Mouse (Mus musculus) megakaryocyte-erythroid progenitor cell, adult 5-6 weeks (primary cell): Measurements from ENCODE around the gene Myo1e. TPM values are rescaled to one million over a fixed set of nuclear protein-coding genes. Genes with fewer than 3 reads are reported as not detected.

Experiments used
- ATAC-seq: replicated peaks from 2 replicates; pipeline ENCODE4 v1.8.0; 2016; ENCODE audit warnings: mild to moderate bottlenecking, inconsistent platforms; ENCODE audit not compliant: severe bottlenecking, poor library complexity, low FRiP score, low TSS enrichment
- total RNA-seq, 2 experiments: library from RNA; stranded (forward) in 1 of 2; stranded (reverse) in 1 of 2; fragments of 200-1000, 215-1000 nt in 1 of 2; fragments of >200 nt in 1 of 2; fragmentation: Nextera tagmentation in 1 of 2; gene quantifications; 2 replicates each; pipeline ENCODE4 v1.2.3; 2014 to 2017

Myo1e gene
- total RNA-seq, 2 experiments from 2014 or later = 2.1 to 4.0 TPM

DNA sequence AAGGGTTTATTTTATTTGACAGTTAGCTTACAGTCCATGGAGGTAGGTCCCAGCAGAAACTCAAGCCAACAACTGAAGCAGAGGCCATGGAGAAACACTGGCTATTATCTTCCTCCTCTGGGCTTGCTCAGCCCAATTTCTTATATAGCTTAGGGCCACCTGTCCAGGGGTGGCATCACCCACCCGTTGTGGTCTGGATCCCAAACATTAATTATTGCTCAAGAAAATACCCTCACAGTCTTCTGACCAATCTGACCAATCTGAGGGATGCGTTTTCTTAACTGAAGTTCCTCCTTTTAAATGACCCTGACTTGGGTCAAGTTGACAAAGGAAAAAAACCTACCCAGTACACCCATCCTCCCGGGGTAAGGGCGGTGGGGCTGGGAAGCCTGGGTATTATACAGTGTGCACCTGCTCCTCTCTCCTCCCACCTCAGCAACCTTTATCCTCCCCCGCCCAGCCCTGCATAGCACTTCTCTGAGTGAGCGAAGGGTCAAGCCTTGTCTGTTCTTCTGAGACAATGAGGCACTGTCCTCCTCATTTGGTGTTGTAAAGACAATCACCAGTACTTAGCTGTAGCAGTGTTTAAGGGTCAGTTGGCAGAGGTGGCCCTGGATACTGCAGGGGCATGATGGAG, 12.3 kb downstream of the Myo1e start:
- ATAC-seq = no peak

GRCm38 (mm10) chr9:70220461-70221170, 13.5 kb downstream of the Myo1e start:
- no peak for ATAC-seq

GRCm38 (mm10) chr9:70223142-70223541, 16.0 kb downstream of the Myo1e start:
- no peak for ATAC-seq

- no peak for ATAC-seq
These were observed 16.9 kb downstream of the Myo1e start for GRCm38 (mm10) chr9:70224046-70224445.

- no peak for ATAC-seq
These were observed 19.2 kb downstream of the Myo1e start for GRCm38 (mm10) chr9:70226359-70226758.

DNA sequence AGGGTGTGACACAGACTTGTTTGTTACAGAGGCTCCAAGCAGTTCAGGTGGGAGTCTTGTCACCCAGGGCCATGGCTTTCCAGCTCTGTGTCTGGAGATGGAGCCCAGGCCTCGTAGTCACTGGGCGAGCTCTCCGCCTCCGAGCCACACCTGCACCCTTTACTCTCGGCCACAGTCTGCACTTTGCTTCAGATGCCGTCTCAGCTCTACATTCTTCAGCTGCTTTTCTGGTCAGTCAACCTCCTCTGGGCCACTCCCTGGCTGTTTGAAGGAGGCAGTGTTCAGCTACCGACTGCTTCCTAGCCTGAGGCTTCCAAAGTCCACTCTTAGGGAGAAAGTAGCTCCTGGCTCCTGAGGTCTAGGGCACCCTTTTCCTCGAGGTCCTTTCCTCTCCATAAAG, 22.7 kb downstream of the Myo1e start:
- ATAC-seq = no peak

DNA sequence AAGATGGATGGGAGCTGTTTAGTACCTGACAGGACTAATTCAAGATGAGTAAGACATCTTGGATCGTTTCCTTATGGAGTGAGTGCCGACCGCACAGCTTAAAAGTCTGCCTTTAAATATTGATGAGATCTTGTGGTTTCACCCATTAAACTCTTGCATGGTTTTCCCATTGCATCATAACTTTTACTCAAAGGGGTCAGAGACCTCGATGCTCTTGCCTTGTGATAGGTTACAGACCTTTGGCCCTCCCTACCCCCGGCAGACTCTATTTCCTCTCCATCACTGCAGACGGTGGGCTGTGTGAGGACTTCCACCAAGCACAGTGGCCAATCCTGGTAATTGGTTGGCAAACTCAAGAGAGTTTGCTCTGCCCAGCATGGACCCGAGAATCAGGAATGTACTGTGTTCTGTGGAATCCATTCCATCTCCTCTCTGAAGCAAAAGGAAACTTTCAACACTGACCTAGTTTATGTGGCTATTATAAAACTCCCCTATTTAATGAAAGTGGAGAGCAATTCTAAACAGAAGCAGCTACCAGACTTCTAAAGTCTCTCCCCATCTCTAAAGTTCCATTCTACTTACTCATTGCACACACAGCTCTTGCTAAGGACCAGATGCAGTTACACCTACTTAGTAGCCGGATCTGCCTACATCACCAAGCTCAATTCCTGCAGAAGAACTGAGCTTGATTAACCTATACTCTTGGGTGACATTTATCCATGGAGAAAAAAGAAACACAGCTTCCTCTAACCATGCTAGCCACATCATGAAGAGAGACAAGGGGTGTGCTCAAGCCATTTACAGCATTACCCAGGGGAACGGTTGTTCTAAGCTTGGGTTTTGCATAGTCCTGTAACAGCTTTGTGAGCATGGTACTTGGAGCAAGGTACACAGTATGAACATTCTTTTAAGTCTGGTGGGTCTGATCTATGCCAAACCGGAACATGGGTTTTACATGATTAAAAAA, 25.2 kb downstream of the Myo1e start:
- ATAC-seq = no peak

DNA sequence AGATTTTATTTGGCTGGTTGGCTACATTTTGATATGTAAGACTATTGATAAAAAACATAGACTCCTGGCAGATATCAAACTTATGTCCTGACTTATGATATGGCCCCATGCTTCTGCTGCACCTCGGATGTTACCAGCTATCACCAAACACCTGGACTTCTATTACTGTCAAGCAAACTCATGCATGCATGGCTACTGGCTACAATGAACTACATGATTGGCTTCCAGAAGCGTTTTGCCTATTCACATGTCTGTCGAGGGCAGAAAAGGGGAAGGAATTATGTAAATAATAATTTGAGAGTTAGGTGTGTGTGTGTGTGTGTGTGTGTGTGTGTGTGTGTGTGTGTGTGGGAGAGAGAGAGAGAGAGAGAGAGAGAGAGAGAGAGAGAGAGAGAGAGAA, 30.0 kb downstream of the Myo1e start:
- ATAC-seq = no peak

DNA sequence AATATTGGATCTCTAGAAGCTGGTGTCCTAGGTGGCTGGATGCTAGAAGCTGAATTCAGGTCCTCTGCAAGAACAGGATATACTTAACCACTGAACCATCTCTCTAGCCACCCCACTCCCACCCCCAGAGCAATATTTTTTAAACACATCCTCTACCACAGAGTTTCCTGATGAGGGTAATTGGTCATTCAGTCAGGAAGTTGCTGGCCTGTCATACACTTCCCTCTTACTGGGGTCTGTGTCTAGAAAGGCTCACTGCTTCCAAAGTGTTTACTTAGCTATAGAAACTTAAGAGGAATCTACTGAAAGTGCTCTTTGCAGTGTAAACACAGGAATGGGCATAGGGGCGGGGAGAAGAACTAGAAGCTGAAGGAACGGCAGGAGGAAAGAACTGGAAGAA, 30.4 kb downstream of the Myo1e start:
- ATAC-seq = no peak

GRCm38 (mm10) chr9:70238391-70238790, 31.2 kb downstream of the Myo1e start:
- ATAC-seq = no peak

DNA sequence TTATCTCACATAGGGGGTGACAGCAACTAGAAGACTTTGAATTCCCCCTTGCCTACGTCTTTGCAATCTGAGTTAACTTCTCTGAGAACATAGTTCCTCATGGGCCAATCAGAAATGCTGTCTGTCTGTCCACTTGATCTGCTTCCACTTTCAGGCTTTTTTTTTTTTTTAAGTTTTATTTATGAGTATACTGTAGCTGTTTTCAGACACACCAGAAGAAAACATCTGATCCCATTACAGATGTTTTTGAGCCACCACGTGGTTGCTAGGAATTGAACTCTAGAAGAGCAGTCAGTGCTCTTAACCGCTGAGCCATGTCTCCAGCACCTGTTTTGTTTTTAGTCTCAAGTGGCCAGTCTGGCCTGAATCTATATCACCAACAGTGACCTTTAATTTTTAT, 32.1 kb downstream of the Myo1e start:
- ATAC-seq = no peak

- no peak for ATAC-seq
These were observed 33.7 kb downstream of the Myo1e start for GRCm38 (mm10) chr9:70240703-70241410.

- no peak for ATAC-seq
These were observed 34.3 kb downstream of the Myo1e start for GRCm38 (mm10) chr9:70241411-70241961.

DNA sequence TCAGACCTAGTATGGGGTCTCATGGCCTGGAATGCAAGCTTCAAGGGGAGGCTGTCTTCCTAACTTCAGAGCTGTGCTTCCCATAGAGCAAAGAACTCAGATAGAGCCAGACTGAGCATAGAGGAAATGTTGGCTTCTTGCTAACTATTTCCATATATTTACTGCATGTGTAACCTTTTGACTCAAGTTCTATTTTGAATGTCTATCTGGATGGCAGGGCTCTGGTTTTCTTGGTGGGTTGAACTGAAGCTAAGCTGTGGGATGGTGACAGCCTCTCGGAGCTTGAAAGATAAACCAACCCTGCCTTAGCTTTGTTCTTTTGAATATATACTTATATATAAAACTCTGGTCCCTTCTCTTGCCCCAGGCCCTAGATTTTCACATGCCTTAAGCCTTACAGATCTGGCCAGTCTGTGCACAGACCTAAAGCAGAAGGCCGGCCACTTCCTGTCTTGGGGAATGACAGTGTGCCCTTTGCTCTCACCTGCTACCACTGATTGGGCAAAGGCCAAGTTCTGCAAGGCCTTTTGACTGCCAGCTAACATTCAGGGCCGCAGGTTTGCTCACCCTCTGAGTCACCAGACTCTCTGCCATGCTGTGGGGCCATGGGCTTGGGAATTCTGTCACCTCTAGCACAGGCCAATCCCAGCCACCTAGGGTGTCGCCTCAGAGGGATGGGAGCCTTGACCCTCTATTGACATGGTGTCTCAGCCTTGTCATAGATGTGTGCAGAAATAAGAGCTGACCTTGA, 35.1 kb downstream of the Myo1e start:
- no peak for ATAC-seq

DNA sequence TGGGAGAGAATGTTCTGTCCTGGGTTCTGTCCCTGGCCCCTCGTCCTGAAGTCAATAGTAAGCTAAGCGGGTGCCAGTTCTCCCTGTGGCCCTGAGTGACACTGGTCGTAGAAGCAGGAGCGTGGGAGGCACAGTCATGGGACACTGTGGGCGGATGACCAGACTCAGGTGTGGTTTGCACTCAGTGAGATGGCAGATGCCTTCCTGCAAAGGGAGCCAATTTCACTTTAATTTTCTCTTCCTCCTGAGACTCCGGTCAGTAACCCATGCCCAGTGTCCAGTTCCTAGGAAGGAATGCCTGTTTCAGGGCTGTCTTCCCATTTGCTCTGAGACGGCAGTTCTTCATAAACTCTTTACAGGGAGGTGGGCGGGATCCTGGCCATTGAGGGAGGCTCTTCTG, 36.1 kb downstream of the Myo1e start:
- no peak for ATAC-seq

DNA sequence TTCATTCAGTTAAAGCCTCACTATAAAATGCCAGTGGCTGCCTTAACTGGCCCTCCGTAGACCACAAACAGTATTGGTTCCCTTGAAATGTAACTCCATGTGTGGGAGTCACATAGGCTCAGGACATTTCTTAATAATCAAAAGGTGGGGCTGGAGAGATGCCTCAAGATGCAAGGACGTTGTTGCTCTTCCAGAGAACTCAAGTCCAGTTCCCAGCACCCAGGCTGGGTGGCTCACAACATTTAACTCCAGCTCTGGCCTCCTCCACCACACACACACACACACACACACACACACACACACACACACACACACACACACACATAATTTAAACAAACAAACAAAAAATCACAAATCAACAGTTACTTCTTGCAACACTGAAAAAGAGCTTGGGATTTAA, 36.6 kb downstream of the Myo1e start:
- no peak for ATAC-seq

GRCm38 (mm10) chr9:70244115-70244514, 37.0 kb downstream of the Myo1e start:
- ATAC-seq = no peak

DNA sequence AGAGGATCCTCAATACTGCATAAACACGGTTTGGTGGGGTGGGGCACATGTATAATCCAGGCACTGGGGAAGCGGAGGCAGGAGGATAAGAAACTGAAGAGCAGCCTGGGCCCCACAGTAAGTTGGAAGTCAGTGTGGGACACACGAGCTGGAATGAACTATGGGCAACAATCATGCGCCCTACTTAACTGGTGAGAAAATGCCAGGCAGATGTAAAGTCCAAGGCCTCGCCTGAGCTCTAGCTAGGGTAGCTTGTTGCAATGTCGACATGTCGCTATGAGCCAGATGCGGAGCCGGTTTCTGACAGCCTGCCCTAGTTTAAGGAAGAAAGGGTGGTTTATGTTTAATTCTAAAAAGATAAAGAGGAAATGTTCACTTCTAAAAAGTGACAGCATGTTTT, 37.9 kb downstream of the Myo1e start:
- ATAC-seq = no peak

GRCm38 (mm10) chr9:70246427-70246826, 39.3 kb downstream of the Myo1e start:
- ATAC-seq = no peak
